Mouse (Mus musculus) small intestine, adult 2 months (tissue): ENCODE data around the gene Msh6.

Experiments used
- CTCF ChIP-seq: fragments of 200-500 bp; IDR thresholded peaks from 2 replicates; pipeline ENCODE4 v1.5.1; 2012; ENCODE audit warnings: low read depth, mild to moderate bottlenecking, control low read depth, inconsistent platforms, low read length, moderate library complexity, mixed read lengths; ENCODE audit not compliant: insufficient replicate concordance, insufficient read length; ENCODE audit errors: extremely low read depth
- POLR2A ChIP-seq: fragments of 200-500 bp; IDR thresholded peaks from 2 replicates; pipeline ENCODE4 v1.6.1; 2012; ENCODE audit warnings: low read depth, mild to moderate bottlenecking, control low read depth, inconsistent platforms, low read length, moderate library complexity

DNA sequence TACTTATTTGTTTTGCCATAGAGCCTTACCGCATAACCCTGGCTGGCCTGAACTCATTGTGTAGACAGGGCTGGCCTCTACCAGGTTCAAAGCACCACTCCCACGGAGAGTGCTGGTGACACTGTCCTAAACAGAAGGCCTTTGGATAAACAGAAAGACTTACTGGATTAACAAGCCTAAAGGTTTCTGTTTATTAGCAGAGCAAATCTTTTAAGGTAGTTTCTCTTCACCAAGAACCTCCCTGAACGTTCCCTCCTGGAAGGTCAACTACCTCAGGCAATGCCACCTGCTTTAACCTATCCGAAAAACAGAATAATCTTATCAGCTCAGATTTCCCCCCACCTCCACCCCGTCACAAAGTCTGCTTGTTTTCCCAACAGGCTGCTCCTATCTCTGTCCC lies 2.0 kb upstream of the Msh6 start:
- TF ChIP-seq CTCF (no peak), POLR2A (no peak)
